ENCODE assay signal across 20 mouse cellular contexts in the genomic region with DNA sequence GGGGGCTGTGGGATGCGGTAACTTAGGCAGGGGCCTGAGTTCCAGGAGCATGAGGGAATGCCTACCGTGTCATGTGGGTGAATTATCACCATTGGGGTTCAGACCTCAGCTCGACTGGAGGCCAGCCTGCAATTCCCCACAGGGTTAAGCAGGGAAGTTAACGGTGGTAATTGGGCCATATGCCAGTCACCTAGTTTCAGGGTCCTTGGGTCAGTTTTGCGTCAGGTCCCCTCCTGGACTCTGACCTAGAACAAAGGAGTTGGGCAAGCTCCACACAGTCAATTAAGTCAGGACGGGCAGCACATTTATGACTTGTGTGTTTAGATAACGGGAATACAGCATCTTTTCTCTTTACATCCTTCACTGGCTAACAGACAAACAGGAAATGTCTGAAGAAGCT. TPM values are rescaled to one million over a fixed set of nuclear protein-coding genes. Genes with fewer than 3 reads are reported as not detected.
DNase-seq lines count a peak whose midpoint lies in the region; ATAC-seq and TF ChIP-seq lines count a peak whose summit lies in the region.
"Had no signal": no experiment of that assay in that cellular context is flagged by ENCODE, and none has a peak within 500 bp of the region (broad histone marks: within the 10 kb centered on the region; RNA-seq: fewer than 3 reads in every experiment).

No protein-coding gene starts in this region.

- H3K9ac ChIP-seq in heart, embryonic 11.5 days (ENCODE audit: low read depth, low read length): no peak overlapping the region
- H3K9ac ChIP-seq in kidney, embryonic 15.5 days: no peak overlapping the region
- H3K9ac ChIP-seq in ES-E14 (ENCODE audit: insufficient read depth, low read depth, low read length, poor library complexity, severe bottlenecking): peak overlapping the region; percentile 20; the same call in 1 of the 2 replicates
- H3K9ac ChIP-seq: forebrain, embryonic 12.5 days had no signal

- H3K27me3 ChIP-seq in heart, embryonic 11.5 days (ENCODE audit: control insufficient read depth, insufficient read depth, low read length): no peaks in the 10 kb centered on the region
- no peaks in the 10 kb centered on the region for H3K27me3 ChIP-seq in kidney, embryonic 15.5 days
- no peaks in the 10 kb centered on the region for H3K27me3 ChIP-seq in limb, embryonic 10.5 days (ENCODE audit: low read depth, poor library complexity, severe bottlenecking)

- no peak overlapping the region for H3K4me2 ChIP-seq in heart, embryonic 11.5 days
- H3K4me2 ChIP-seq in kidney, embryonic 15.5 days: peak overlapping the region; percentile 18; the same call in 1 of the 2 replicates
- H3K4me2 ChIP-seq: forebrain, embryonic 12.5 days; midbrain, embryonic 11.5 days had no signal

- peaks cover 11% of the 10 kb centered on the region; the same call in 1 of the 2 replicates for H3K4me1 ChIP-seq in heart, embryonic 11.5 days (ENCODE audit: control insufficient read depth, insufficient read depth, low read length)
- H3K4me1 ChIP-seq in kidney, embryonic 15.5 days: peaks cover 35% of the 10 kb centered on the region
- H3K4me1 ChIP-seq in ES-E14 (ENCODE audit: control insufficient read depth in 2 of 2, insufficient read depth in 2 of 2, low read length in 2 of 2, poor library complexity in 1 of 2): peaks cover 0 to 9% of the 10 kb centered on the region in 2 experiments; a peak in 3 of 4 replicates
- H3K4me1 ChIP-seq in limb, embryonic 10.5 days: peaks cover 35% of the 10 kb centered on the region

- peak; percentile 88 for DNase-seq in heart, adult 11 months
- DNase-seq in kidney, postnatal 25 days: no peak
- DNase-seq in ES-E14 (ENCODE audit: low read depth, low spot score): no peak
- no peak for DNase-seq in limb, embryonic 10.5 days (ENCODE audit: low spot score)
- DNase-seq in cerebellum, adult 9-11 months: no peak
- DNase-seq in left cerebral cortex, adult 8-10 months (ENCODE audit: low spot score in 2 of 2): no peak
- DNase-seq: adrenal gland, postnatal 25 days; cerebellum, adult 11 months; cerebellum, postnatal 14 days; gastrocnemius, postnatal 14 days; heart, adult 2 months; left cerebral cortex, postnatal 4 days; right cerebral cortex, postnatal 4 days had no signal

- no peak overlapping the region for H3K27ac ChIP-seq in heart, embryonic 11.5 days (ENCODE audit: low read depth, low read length)
- H3K27ac ChIP-seq in kidney, embryonic 15.5 days: peak overlapping the region; percentile 74
- 0 out of 2 replicates have a peak overlapping the region, but pooled peaks have one; percentile 35 for H3K27ac ChIP-seq in ES-E14 (ENCODE audit: insufficient read depth, low read depth, low read length, poor library complexity, severe bottlenecking)
- peak overlapping the region; percentile 76 for H3K27ac ChIP-seq in limb, embryonic 10.5 days
- H3K27ac ChIP-seq: forebrain, embryonic 12.5 days; heart, adult 2 months had no signal

- in situ Hi-C loops in ES-E14 (cut with MboI; ENCODE audit: low sequenced_read_pairs in 2 of 2, unreplicated experiment in 2 of 2): no loop called here

- ATAC-seq in heart, embryonic 11.5 days (replicated peaks; ENCODE audit: insufficient number of reproducible peaks, low FRiP score, low TSS enrichment): no peak
- ATAC-seq in kidney, embryonic 15.5 days (replicated peaks; ENCODE audit: low FRiP score): no peak
- ATAC-seq: activated CD4-positive, CD25-positive, alpha-beta regulatory T cell, adult 4 months; CD4-positive, CD25-positive, alpha-beta regulatory T cell, adult 4 months had no signal

- no peaks in the 10 kb centered on the region for H3K9me3 ChIP-seq in heart, embryonic 11.5 days (replicated peaks; ENCODE audit: control insufficient read depth, low read length)
- no peaks in the 10 kb centered on the region for H3K9me3 ChIP-seq in kidney, embryonic 15.5 days (replicated peaks)
- H3K9me3 ChIP-seq in ES-E14 (ENCODE audit: control insufficient read depth, insufficient read depth, low read depth, low read length): no peaks in the 10 kb centered on the region
- H3K9me3 ChIP-seq in limb, embryonic 10.5 days (replicated peaks): no peaks in the 10 kb centered on the region
- H3K9me3 ChIP-seq: forebrain, embryonic 12.5 days; G1E had no signal

- no peak overlapping the region for H3K4me3 ChIP-seq in heart, embryonic 11.5 days (ENCODE audit: low read depth, low read length)
- H3K4me3 ChIP-seq in kidney, embryonic 15.5 days (replicated peaks): no peak overlapping the region
- H3K4me3 ChIP-seq in ES-E14 (ENCODE audit: insufficient read depth in 1 of 2, low read depth in 1 of 2, low read length in 2 of 2, poor library complexity in 1 of 2, severe bottlenecking in 1 of 2): peak overlapping the region in 1 of 2 experiments; percentile 4; a peak in 1 of 4 replicates
- H3K4me3 ChIP-seq in limb, embryonic 10.5 days: 0 out of 2 replicates have a peak overlapping the region, but pooled peaks have one; percentile 10
- H3K4me3 ChIP-seq: forebrain, embryonic 12.5 days; heart, adult 2 months had no signal

- H3K36me3 ChIP-seq in heart, embryonic 11.5 days (ENCODE audit: control insufficient read depth, insufficient read depth, low read length): no peaks in the 10 kb centered on the region
- no peaks in the 10 kb centered on the region for H3K36me3 ChIP-seq in kidney, embryonic 15.5 days
- no peaks in the 10 kb centered on the region for H3K36me3 ChIP-seq in ES-E14 (ENCODE audit: control insufficient read depth, insufficient read depth, low read length, poor library complexity, severe bottlenecking)
- 0 out of 2 replicates have a peak, but pooled peaks cover 3% of the 10 kb centered on the region for H3K36me3 ChIP-seq in limb, embryonic 10.5 days
- H3K36me3 ChIP-seq: forebrain, embryonic 12.5 days had no signal

- 38% methylated on average over 7 of the region's 7 CpGs for WGBS in heart, embryonic 11.5 days (ENCODE audit: insufficient replicate concordance)
- WGBS in kidney, embryonic 15.5 days: 11% methylated on average over 7 of the region's 7 CpGs
- WGBS in limb, embryonic 10.5 days: 28% methylated on average over 7 of the region's 7 CpGs

TF ChIP-seq in ES-E14, 5 proteins besides CTCF, POLR2A, EP300 and RAD21:
- TF ChIP-seq CHD2 (IDR thresholded peaks at IDR 0.05; ENCODE audit: low read depth, low read length): no peak
- no peak for TF ChIP-seq MAFK (IDR thresholded peaks at IDR 0.05; ENCODE audit: insufficient read depth, low read depth, low read length)
- no peak for TF ChIP-seq ZNF384 (IDR thresholded peaks at IDR 0.05; ENCODE audit: low read depth, low read length)
- no peak for TF ChIP-seq ZC3H11A (IDR thresholded peaks at IDR 0.05; ENCODE audit: borderline replicate concordance, low read depth, low read length)
- TF ChIP-seq HCFC1 (IDR thresholded peaks at IDR 0.05; ENCODE audit: borderline replicate concordance, insufficient read depth, low read length): no peak

RNA-seq across cellular contexts. Expression of a gene that starts 2.8 kb away (rescaled TPM):
- polyA plus RNA-seq in heart, embryonic 11.5 days (2014; fragmentation: Nextera tagmentation; extraction: Ambion mirVana): 55.2 and 60.3 TPM in 2 replicates
- 91.0 and 104 TPM in 2 replicates for polyA plus RNA-seq in kidney, embryonic 15.5 days (2015; fragmentation: Nextera tagmentation; extraction: Ambion mirVana)
- 83.7 and 87.8 TPM in 2 replicates for total RNA-seq in ES-E14 (2012; rRNA removed)
- 123 and 124 TPM in 2 replicates for polyA plus RNA-seq in limb, embryonic 10.5 days (2016; fragmentation: Nextera tagmentation; extraction: Ambion mirVana)
- total RNA-seq in left cerebral cortex, adult 8-10 months (2022): 100 to 1,000 TPM; 117 to 123 (median 121) TPM

RNA-seq across cellular contexts. Expression of a gene that starts 9.1 kb away (rescaled TPM):
- 750 and 792 TPM in 2 replicates for polyA plus RNA-seq in heart, embryonic 11.5 days (2014; fragmentation: Nextera tagmentation; extraction: Ambion mirVana)
- 995 and 1,159 TPM in 2 replicates for polyA plus RNA-seq in kidney, embryonic 15.5 days (2015; fragmentation: Nextera tagmentation; extraction: Ambion mirVana)
- total RNA-seq in ES-E14 (2012; rRNA removed): 1,678 and 1,740 TPM in 2 replicates
- polyA plus RNA-seq in limb, embryonic 10.5 days (2016; fragmentation: Nextera tagmentation; extraction: Ambion mirVana): 972 and 1,174 TPM in 2 replicates
- 100 to 1,000 TPM; 521 to 591 (median 572) TPM for total RNA-seq in left cerebral cortex, adult 8-10 months (2022)

RNA-seq across cellular contexts. Expression of a gene that starts 29.5 kb away (rescaled TPM):
- 139 and 141 TPM in 2 replicates for polyA plus RNA-seq in heart, embryonic 11.5 days (2014; fragmentation: Nextera tagmentation; extraction: Ambion mirVana)
- polyA plus RNA-seq in kidney, embryonic 15.5 days (2015; fragmentation: Nextera tagmentation; extraction: Ambion mirVana): 154 and 160 TPM in 2 replicates
- 124 and 159 TPM in 2 replicates for total RNA-seq in ES-E14 (2012; rRNA removed)
- 223 and 243 TPM in 2 replicates for polyA plus RNA-seq in limb, embryonic 10.5 days (2016; fragmentation: Nextera tagmentation; extraction: Ambion mirVana)
- 10 to 100 TPM; 34.8 to 39.2 (median 39.1) TPM for total RNA-seq in left cerebral cortex, adult 8-10 months (2022)

RNA-seq across cellular contexts. Expression of a gene that starts 31.0 kb away (rescaled TPM):
- polyA plus RNA-seq in heart, embryonic 11.5 days (2014; fragmentation: Nextera tagmentation; extraction: Ambion mirVana): 44.6 and 47.8 TPM in 2 replicates
- polyA plus RNA-seq in kidney, embryonic 15.5 days (2015; fragmentation: Nextera tagmentation; extraction: Ambion mirVana): 69.9 and 84.6 TPM in 2 replicates
- total RNA-seq in ES-E14 (2012; rRNA removed): 15.0 TPM in 2 replicates
- polyA plus RNA-seq in limb, embryonic 10.5 days (2016; fragmentation: Nextera tagmentation; extraction: Ambion mirVana): 90.5 and 118 TPM in 2 replicates
- 1 to 10 TPM; 6.2 to 8.4 (median 8.0) TPM for total RNA-seq in left cerebral cortex, adult 8-10 months (2022)

RNA-seq across cellular contexts. Expression of a gene that starts 38.7 kb away (rescaled TPM):
- polyA plus RNA-seq in heart, embryonic 11.5 days (2014; fragmentation: Nextera tagmentation; extraction: Ambion mirVana): 10.9 and 11.6 TPM in 2 replicates
- 16.2 TPM in 2 replicates for polyA plus RNA-seq in kidney, embryonic 15.5 days (2015; fragmentation: Nextera tagmentation; extraction: Ambion mirVana)
- total RNA-seq in ES-E14 (2012; rRNA removed): 3.9 and 5.0 TPM in 2 replicates
- polyA plus RNA-seq in limb, embryonic 10.5 days (2016; fragmentation: Nextera tagmentation; extraction: Ambion mirVana): 7.5 and 7.9 TPM in 2 replicates
- total RNA-seq in left cerebral cortex, adult 8-10 months (2022): 1 to 10 TPM; 2.1 to 6.1 (median 3.6) TPM
